Mouse (Mus musculus) hindbrain, embryonic 16.5 days (tissue): ENCODE data around the gene Edil3. TPM values are rescaled to one million over a fixed set of nuclear protein-coding genes. Genes with fewer than 3 reads are reported as not detected.

Experiments used
- ATAC-seq: fragments of 200-750 bp; cut with Nextera tagmentation; 2 replicates; pipeline ENCODE4 v1.8.0; 2017; ENCODE audit warnings: moderate TSS enrichment, moderate library complexity
- H3K27ac ChIP-seq: fragments of 300-500 bp; sonication (generic); 2 replicates; pipeline ENCODE4 v1.5.1; 2014; ENCODE audit warnings: low read depth, mild to moderate bottlenecking, control low read depth, low read length, moderate library complexity
- H3K27me3 ChIP-seq: fragments of 300-500 bp; sonication (generic); replicated peaks from 2 replicates; pipeline ENCODE4 v1.6.1; 2014; ENCODE audit warnings: low read length; ENCODE audit not compliant: control insufficient read depth, insufficient read depth
- H3K36me3 ChIP-seq: fragments of 300-500 bp; sonication (generic); 2 replicates; pipeline ENCODE4 v1.6.1; 2014; ENCODE audit warnings: mild to moderate bottlenecking, low read length, moderate library complexity, mixed read lengths; ENCODE audit not compliant: control insufficient read depth, insufficient read depth
- H3K4me1 ChIP-seq: fragments of 300-500 bp; sonication (generic); 2 replicates; pipeline ENCODE4 v1.6.1; 2014; ENCODE audit warnings: low read depth, low read length; ENCODE audit not compliant: control insufficient read depth, insufficient read depth
- H3K4me2 ChIP-seq: fragments of 300-500 bp; sonication (generic); 2 replicates; pipeline ENCODE4 v1.6.1; 2014; ENCODE audit warnings: mild to moderate bottlenecking, low read length, control low read depth, moderate library complexity
- H3K4me3 ChIP-seq: fragments of 300-500 bp; sonication (generic); 2 replicates; pipeline ENCODE4 v1.5.1; 2014; ENCODE audit warnings: mild to moderate bottlenecking, low read length, control low read depth, moderate library complexity
- H3K9ac ChIP-seq: fragments of 300-500 bp; sonication (generic); 2 replicates; pipeline ENCODE4 v1.6.1; 2014; ENCODE audit warnings: low read depth, mild to moderate bottlenecking, control low read depth, low read length, moderate library complexity
- H3K9me3 ChIP-seq: fragments of 300-500 bp; sonication (generic); 2 replicates; pipeline ENCODE4 v1.6.1; 2014; ENCODE audit warnings: mild to moderate bottlenecking, low read length, moderate library complexity; ENCODE audit not compliant: control insufficient read depth
- WGBS: fragments of 180-500 bp; shearing (Covaris S2); extraction: QIAGEN DNeasy Blood & Tissue Kit; methylation state at CpG from one replicate; pipeline ENCODE4 v1.1.7; 2014; 5-methylcytosine and 5-hydroxymethylcytosine counted together
- polyA plus RNA-seq: library from polyadenylated mRNA; unstranded; fragments of >200 nt; fragmentation: Nextera tagmentation; extraction: Ambion mirVana; gene quantifications from 2 replicates; pipeline ENCODE4 v1.2.1, GENCODE M21; 2015

The Edil3 gene
- polyA plus RNA-seq, 1 experiment from 2014 or later, result 63.7 TPM

DNA sequence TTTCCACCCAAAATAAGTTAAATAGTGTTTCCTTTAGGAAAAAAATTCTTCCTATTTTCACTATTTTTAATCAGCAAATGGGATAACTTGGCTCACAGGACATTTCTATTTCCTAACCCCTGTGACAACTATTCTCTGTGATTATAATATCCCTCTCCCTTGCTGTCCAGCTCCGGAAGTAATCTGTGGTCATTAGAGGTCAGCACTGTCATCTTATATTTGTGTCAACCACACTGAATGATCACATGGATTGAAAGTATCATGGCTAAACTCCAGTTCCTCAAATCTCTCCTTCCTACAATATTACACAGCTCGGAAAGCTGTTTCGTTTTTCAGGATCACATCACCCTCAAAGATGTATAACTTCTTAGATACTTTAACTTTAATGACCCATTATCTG lies 518.5 kb downstream of the Edil3 start:
- no peak overlapping the region for H3K4me3 ChIP-seq
- H3K4me1 ChIP-seq, result no peaks in the 10 kb centered on the region
- no peaks in the 10 kb centered on the region for H3K36me3 ChIP-seq
- ATAC-seq, result no peak
- H3K9ac ChIP-seq, result no peak overlapping the region
- 85% methylated on average over 3 of the region's 3 CpGs for WGBS
- no peaks in the 10 kb centered on the region for H3K27me3 ChIP-seq
- H3K4me2 ChIP-seq, result no peak overlapping the region
- H3K27ac ChIP-seq, result no peak overlapping the region
- no peaks in the 10 kb centered on the region for H3K9me3 ChIP-seq

DNA sequence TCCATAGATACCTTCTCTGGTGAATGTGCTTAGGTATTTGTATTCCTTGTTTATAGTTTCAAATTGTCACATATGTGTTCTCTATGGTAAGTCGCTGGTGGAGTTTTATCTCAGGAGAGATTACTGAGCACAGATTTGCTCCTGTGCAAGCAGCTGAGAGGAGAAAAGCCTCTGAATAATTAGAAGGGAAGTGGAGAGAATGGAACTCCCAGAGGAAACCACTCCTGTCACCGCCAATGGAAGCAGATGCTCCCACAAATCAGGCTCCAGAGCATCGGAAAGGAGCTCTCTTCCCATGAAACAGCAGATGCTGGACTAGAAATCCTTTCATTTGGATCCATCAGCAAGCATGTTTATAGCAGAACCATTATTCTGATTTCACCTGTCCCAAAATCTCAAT lies 534.0 kb downstream of the Edil3 start:
- no peak overlapping the region for H3K4me2 ChIP-seq
- no peak; the same call in 1 of the 2 replicates for ATAC-seq
- no peaks in the 10 kb centered on the region for H3K36me3 ChIP-seq
- no peaks in the 10 kb centered on the region for H3K27me3 ChIP-seq
- no peak overlapping the region for H3K4me3 ChIP-seq
- H3K27ac ChIP-seq, result no peak overlapping the region
- H3K4me1 ChIP-seq, result no peaks in the 10 kb centered on the region
- no peaks in the 10 kb centered on the region for H3K9me3 ChIP-seq
- H3K9ac ChIP-seq, result no peak overlapping the region
- 25% methylated on average over 3 of the region's 3 CpGs for WGBS

DNA sequence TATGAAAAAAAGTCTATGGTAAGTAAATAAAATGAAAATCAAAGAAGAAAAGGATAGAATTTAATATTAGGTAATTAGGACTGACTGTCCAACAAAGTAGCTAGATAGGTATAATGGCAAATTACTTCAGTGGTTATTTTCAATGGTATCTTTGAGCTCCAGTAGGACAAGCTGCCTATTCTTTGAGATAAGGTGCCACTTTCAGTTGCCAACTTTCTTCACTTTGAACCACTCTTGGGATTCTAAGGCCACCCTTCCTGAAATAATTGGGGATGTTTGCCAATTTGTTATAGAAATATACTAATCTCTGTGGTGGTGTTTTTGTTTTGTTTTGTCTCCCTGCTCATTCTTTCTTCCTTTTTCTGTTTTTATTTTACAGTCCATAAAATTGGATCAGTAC lies 537.1 kb downstream of the Edil3 start:
- Histone ChIP-seq H3K4me1 (no peaks in the 10 kb centered on the region), H3K4me3 (no peak overlapping the region), H3K27ac (no peak overlapping the region), H3K9me3 (no peaks in the 10 kb centered on the region), H3K36me3 (no peaks in the 10 kb centered on the region), H3K9ac (no peak overlapping the region), H3K4me2 (no peak overlapping the region), H3K27me3 (no peaks in the 10 kb centered on the region)
- ATAC-seq, result no peak

DNA sequence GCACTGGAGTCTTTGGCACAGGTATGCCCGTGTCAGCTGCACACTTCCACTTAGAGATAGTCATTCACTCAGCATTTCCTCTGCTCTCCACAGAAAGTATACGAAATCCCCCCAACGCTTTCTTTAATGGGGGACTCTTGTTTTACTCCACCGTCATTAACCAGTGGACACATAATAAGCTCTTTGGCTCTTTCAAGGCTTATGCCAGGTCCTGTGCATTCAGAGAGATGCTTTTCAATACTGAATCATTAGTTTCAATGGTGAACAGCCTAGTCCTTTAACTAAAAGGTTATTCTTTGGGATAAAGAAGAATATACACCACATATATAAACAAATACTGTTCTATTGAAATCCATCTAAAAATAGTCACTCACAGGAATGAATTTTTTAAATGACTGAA lies 541.0 kb downstream of the Edil3 start:
- Histone ChIP-seq H3K36me3 (no peaks in the 10 kb centered on the region), H3K9me3 (no peaks in the 10 kb centered on the region), H3K27ac (no peak overlapping the region), H3K4me1 (no peaks in the 10 kb centered on the region), H3K4me2 (no peak overlapping the region), H3K4me3 (no peak overlapping the region), H3K9ac (no peak overlapping the region), H3K27me3 (no peaks in the 10 kb centered on the region)
- WGBS, result 76% methylated on average over 4 of the region's 4 CpGs
- ATAC-seq, result no peak

DNA sequence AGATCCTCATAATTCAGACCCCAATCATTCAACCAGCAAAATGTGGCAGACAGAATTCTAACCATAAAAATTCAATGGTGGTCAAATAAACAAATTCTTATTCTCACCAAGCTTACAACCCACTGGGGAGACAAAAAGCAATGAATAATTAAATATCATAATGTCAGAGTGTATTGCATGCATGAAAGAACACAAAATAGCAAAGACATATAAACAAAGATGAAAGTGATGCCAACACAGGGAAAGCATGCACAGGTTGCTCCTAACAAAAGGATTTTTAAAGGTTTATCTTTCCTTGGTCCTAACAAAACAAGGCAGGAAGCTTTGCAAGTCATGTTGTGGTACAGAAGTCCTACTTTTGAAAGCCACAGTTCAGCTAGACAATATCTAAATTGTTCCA lies 550.0 kb downstream of the Edil3 start:
- no peaks in the 10 kb centered on the region for H3K9me3 ChIP-seq
- ATAC-seq, result no peak
- no peak overlapping the region for H3K4me2 ChIP-seq
- H3K4me1 ChIP-seq, result no peaks in the 10 kb centered on the region
- H3K36me3 ChIP-seq, result no peaks in the 10 kb centered on the region
- no peak overlapping the region for H3K4me3 ChIP-seq
- no peak overlapping the region for H3K9ac ChIP-seq
- no peaks in the 10 kb centered on the region for H3K27me3 ChIP-seq
- H3K27ac ChIP-seq, result no peak overlapping the region

DNA sequence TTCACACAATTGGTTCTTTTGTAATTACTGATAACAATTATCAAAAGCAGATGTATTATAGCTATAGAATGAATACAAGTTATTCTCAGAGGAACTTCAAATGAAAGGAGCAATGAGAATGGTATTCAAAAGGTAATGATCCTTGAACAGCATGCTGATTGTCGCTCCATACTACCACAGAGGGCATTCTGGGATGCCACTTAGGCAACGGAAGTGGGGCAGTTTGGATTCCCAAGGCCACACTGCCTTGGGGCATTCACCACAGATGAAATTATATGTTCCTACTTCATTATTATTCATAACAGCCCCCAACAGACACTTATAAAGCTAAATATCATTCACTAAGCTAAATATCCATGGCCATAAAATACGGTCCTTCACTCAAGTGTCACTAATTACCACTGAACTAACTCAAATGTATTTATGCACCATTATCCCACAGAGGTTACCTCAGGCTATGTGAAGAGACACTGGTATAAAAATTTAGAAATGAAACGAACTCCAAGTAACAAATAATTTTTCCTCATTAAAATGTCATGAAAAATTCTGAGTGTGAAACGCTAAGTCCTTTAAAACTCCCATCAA lies 550.5 kb downstream of the Edil3 start:
- Histone ChIP-seq H3K4me1 (no peaks in the 10 kb centered on the region), H3K36me3 (no peaks in the 10 kb centered on the region), H3K27ac (no peak overlapping the region), H3K4me2 (no peak overlapping the region), H3K27me3 (no peaks in the 10 kb centered on the region), H3K9ac (no peak overlapping the region), H3K9me3 (no peaks in the 10 kb centered on the region), H3K4me3 (no peak overlapping the region)
- 52% methylated on average over 5 of the region's 5 CpGs for WGBS
- ATAC-seq, result no peak
